Mouse (Mus musculus) liver (tissue): Measurements from ENCODE around the gene Gm21903.
"Not testable (repeated sequence)": the region's sequence is repeated elsewhere in the genome, so short reads cannot be mapped to it uniquely, and the experiment has no call there.

Experiments
- DNase-seq: peaks from one replicate; pipeline ENCODE4 v3.0.0-alpha.2; 2020; ENCODE audit warnings: mixed read lengths

Gene Gm21903

DNA sequence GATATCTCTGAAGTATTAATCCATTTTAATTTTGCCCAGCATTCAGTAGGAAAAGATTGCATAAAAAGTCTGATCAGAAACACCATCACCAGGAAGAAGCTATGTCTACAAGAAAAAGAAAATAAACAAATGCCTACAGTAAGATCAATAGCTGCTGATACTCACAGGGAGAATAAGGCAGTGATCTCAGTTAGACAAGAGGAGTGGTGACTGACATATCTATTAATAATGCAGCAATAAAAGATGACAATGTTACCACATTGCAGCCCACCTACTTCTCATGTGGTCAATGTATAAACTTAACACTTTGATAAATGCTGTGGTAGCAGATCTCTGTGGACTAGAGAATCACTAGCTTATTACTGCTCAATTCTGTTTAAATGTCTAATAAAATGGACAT lies at the start of gene Gm21903:
Gene Gm21903, minus strand, starts transcription at position 101 of the 400 bp plus-strand sequence.
- no peak for DNase-seq

GRCm38 (mm10) chr17:39076937-39077336 lies 33.8 kb upstream of the Gm21903 start, which contains the start of gene Esp23:
TSS of gene Esp23 (minus strand) at chr17:39077037.
- DNase-seq, result no peak

DNA sequence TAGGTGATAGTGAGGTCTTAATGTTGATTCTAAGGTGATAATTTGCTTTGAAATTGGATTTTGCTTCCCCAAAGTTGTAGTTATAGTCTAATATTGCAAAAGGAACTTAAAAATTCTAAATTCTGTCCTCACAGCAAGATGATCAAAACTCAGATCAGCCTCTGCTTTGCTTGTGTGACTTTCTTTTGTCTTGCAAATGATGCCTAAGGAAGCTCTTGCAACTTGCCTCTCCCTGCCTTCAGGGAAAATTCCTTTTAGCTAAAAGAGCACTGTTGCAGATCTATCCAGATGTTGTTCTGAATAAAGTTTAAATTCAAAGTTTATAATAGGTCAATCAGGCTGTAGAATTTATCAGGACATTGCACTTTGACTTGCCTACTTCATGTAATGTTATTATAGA lies 20.5 kb upstream of the Gm21903 start:
- no peak for DNase-seq

DNA sequence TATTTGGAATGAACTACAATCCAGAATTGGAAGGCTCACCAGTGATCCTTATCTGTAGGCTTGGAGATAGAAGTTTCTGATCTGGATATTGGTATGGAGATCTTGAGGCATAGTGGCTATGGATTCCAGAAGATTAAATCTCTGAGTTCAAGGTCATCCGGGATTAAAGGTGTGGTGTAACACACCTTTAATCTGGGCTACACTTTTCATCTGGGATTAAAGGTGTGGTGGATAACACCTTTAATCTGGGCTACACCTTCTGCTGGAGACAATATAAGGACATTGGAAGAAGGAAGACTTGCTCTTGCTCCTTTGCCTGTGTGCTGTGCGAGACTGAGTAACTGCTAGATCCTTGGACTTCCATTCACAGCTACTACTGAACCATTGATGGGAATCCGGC lies 6.7 kb downstream of the Gm21903 start, which contains the start of gene Esp24:
Gene Esp24, plus strand, starts transcription at position 301 of the 400 bp plus-strand sequence.
- not testable (repeated sequence) for DNase-seq

GRCm38 (mm10) chr17:39017184-39017583 lies 26.0 kb downstream of the Gm21903 start:
- DNase-seq, result no peak

- DNase-seq, result no peak
Measured at GRCm38 (mm10) chr17:39010675-39011638, 32.2 kb downstream of the Gm21903 start.

- DNase-seq, result no peak
Measured at GRCm38 (mm10) chr17:39009846-39010245, 33.3 kb downstream of the Gm21903 start.
